Mouse (Mus musculus) liver, embryonic 13.5 days (tissue): ENCODE measurements around the gene Lhx5. TPM values are rescaled to one million over a fixed set of nuclear protein-coding genes. Genes with fewer than 3 reads are reported as not detected.
A peak's percentile ranks its signal among the peaks of the same experiment; 100 is the strongest.

Experiments used
- ATAC-seq: fragments of 200-750 bp; cut with Nextera tagmentation; 2 replicates; pipeline ENCODE4 v1.8.0; 2017; ENCODE audit warnings: low read depth, mild to moderate bottlenecking, moderate number of reproducible peaks, moderate library complexity
- DNase-seq: peaks from one replicate; pipeline ENCODE4 v3.0.0; 2022
- H3K27ac ChIP-seq: fragments of 300-500 bp; sonication (generic); 2 replicates; pipeline ENCODE4 v1.5.1; 2015; ENCODE audit warnings: moderate library complexity, mild to moderate bottlenecking, inconsistent platforms
- H3K27me3 ChIP-seq: fragments of 300-500 bp; sonication (generic); 2 replicates; pipeline ENCODE4 v1.6.1; 2015; ENCODE audit warnings: mild to moderate bottlenecking, inconsistent platforms
- H3K36me3 ChIP-seq: fragments of 300-500 bp; sonication (generic); 2 replicates; pipeline ENCODE4 v1.6.1; 2015; ENCODE audit warnings: mild to moderate bottlenecking, inconsistent platforms
- H3K4me1 ChIP-seq: fragments of 300-500 bp; sonication (generic); replicated peaks from 2 replicates; pipeline ENCODE4 v1.6.1; 2015; ENCODE audit warnings: inconsistent platforms
- H3K4me2 ChIP-seq: fragments of 300-500 bp; sonication (generic); 2 replicates; pipeline ENCODE4 v1.6.1; 2015; ENCODE audit warnings: inconsistent platforms, mild to moderate bottlenecking, moderate library complexity
- H3K4me3 ChIP-seq: fragments of 300-500 bp; sonication (generic); replicated peaks from 2 replicates; pipeline ENCODE4 v1.5.1; 2015; ENCODE audit warnings: mild to moderate bottlenecking, inconsistent platforms
- H3K9ac ChIP-seq: fragments of 300-500 bp; sonication (generic); 2 replicates; pipeline ENCODE4 v1.6.1; 2015; ENCODE audit warnings: mild to moderate bottlenecking, inconsistent platforms
- H3K9me3 ChIP-seq: fragments of 300-500 bp; sonication (generic); replicated peaks from 2 replicates; pipeline ENCODE4 v1.6.1; 2016; ENCODE audit warnings: inconsistent platforms
- WGBS: fragments of 180-500 bp; shearing (Covaris S2); methylation state at CpG from one replicate; pipeline ENCODE4 v1.1.7; 2015; ENCODE audit not compliant: insufficient replicate concordance; 5-methylcytosine and 5-hydroxymethylcytosine counted together
- polyA plus RNA-seq: library from polyadenylated mRNA; unstranded; fragments of >200 nt; fragmentation: Nextera tagmentation; extraction: Ambion mirVana; gene quantifications from 2 replicates; pipeline ENCODE4 v1.2.1, GENCODE M21; 2015

Lhx5 gene
- polyA plus RNA-seq, 1 experiment from 2014 or later, result not detected

- Histone ChIP-seq H3K27me3 (peaks cover 88% of the 10 kb centered on the region), H3K36me3 (no peaks in the 10 kb centered on the region), H3K4me3 (0 out of 2 replicates have a peak overlapping the region, but pooled peaks have one; percentile 16), H3K27ac (no peak overlapping the region), H3K4me2 (peak overlapping the region; percentile 38; the same call in 1 of the 2 replicates), H3K9me3 (no peaks in the 10 kb centered on the region), H3K4me1 (peaks cover 6% of the 10 kb centered on the region), H3K9ac (no peak overlapping the region)
- DNase-seq, result peak; percentile 58
- WGBS, result 4% methylated on average over 14 of the region's 14 CpGs
- ATAC-seq, result no peak
Observed at GRCm38 (mm10) chr5:120440733-120441132, 9.2 kb downstream of the Lhx5 start.

GRCm38 (mm10) chr5:120447305-120447704 is 15.8 kb downstream of the Lhx5 start:
- ATAC-seq (no peak), DNase-seq (no peak)
- H3K9ac ChIP-seq, result no peak overlapping the region
- peaks cover 54% of the 10 kb centered on the region for H3K27me3 ChIP-seq
- no peaks in the 10 kb centered on the region for H3K36me3 ChIP-seq
- H3K27ac ChIP-seq, result no peak overlapping the region
- H3K9me3 ChIP-seq, result no peaks in the 10 kb centered on the region
- H3K4me3 ChIP-seq, result no peak overlapping the region
- H3K4me1 ChIP-seq, result no peaks in the 10 kb centered on the region
- WGBS, result 31% methylated on average over 13 of the region's 13 CpGs
- H3K4me2 ChIP-seq, result no peak overlapping the region

- Histone ChIP-seq H3K27ac (no peak overlapping the region), H3K4me2 (no peak overlapping the region), H3K36me3 (no peaks in the 10 kb centered on the region), H3K4me1 (0 out of 2 replicates have a peak, but pooled peaks cover 10% of the 10 kb centered on the region), H3K9me3 (no peaks in the 10 kb centered on the region), H3K4me3 (no peak overlapping the region), H3K9ac (no peak overlapping the region), H3K27me3 (peaks cover 48% of the 10 kb centered on the region)
- DNase-seq, result no peak
- 53% methylated on average over 14 of the region's 14 CpGs for WGBS
- ATAC-seq, result no peak
Observed at GRCm38 (mm10) chr5:120454756-120455337, 23.3 kb downstream of the Lhx5 start.

GRCm38 (mm10) chr5:120456253-120456652 is 24.8 kb downstream of the Lhx5 start:
- Histone ChIP-seq H3K27me3 (peaks cover 56% of the 10 kb centered on the region), H3K27ac (no peak overlapping the region), H3K9me3 (no peaks in the 10 kb centered on the region), H3K4me1 (0 out of 2 replicates have a peak, but pooled peaks cover 10% of the 10 kb centered on the region), H3K9ac (no peak overlapping the region), H3K4me3 (no peak overlapping the region), H3K36me3 (no peaks in the 10 kb centered on the region), H3K4me2 (no peak overlapping the region)
- DNase-seq (no peak), ATAC-seq (no peak)
- 0% methylated on average over 1 of the region's 1 CpGs for WGBS

GRCm38 (mm10) chr5:120456841-120457554 is 25.5 kb downstream of the Lhx5 start:
- ATAC-seq, result no peak
- 35% methylated on average over 7 of the region's 7 CpGs for WGBS
- Histone ChIP-seq H3K9me3 (no peaks in the 10 kb centered on the region), H3K4me1 (0 out of 2 replicates have a peak, but pooled peaks cover 10% of the 10 kb centered on the region), H3K36me3 (no peaks in the 10 kb centered on the region), H3K27ac (no peak overlapping the region), H3K27me3 (peaks cover 56% of the 10 kb centered on the region), H3K4me2 (no peak overlapping the region), H3K9ac (no peak overlapping the region), H3K4me3 (no peak overlapping the region)
- DNase-seq, result no peak

- 0 out of 2 replicates have a peak, but pooled peaks have one; percentile 18 for ATAC-seq
- peak; percentile 31 for DNase-seq
- H3K36me3 ChIP-seq, result no peaks in the 10 kb centered on the region
- no peaks in the 10 kb centered on the region for H3K9me3 ChIP-seq
- H3K4me1 ChIP-seq, result 0 out of 2 replicates have a peak, but pooled peaks cover 10% of the 10 kb centered on the region
- H3K27ac ChIP-seq, result no peak overlapping the region
- 7% methylated on average over 9 of the region's 9 CpGs for WGBS
- H3K4me3 ChIP-seq, result no peak overlapping the region
- H3K4me2 ChIP-seq, result no peak overlapping the region
- peaks cover 55% of the 10 kb centered on the region for H3K27me3 ChIP-seq
- no peak overlapping the region for H3K9ac ChIP-seq
Observed at GRCm38 (mm10) chr5:120457628-120458027, 26.1 kb downstream of the Lhx5 start.

GRCm38 (mm10) chr5:120459133-120459532 is 27.6 kb downstream of the Lhx5 start:
- no peak overlapping the region for H3K9ac ChIP-seq
- DNase-seq (peak; percentile 21), ATAC-seq (no peak)
- H3K9me3 ChIP-seq, result no peaks in the 10 kb centered on the region
- no peak overlapping the region for H3K4me2 ChIP-seq
- no peak overlapping the region for H3K4me3 ChIP-seq
- no peaks in the 10 kb centered on the region for H3K36me3 ChIP-seq
- peaks cover 65% of the 10 kb centered on the region for H3K27me3 ChIP-seq
- H3K27ac ChIP-seq, result no peak overlapping the region
- 0 out of 2 replicates have a peak, but pooled peaks cover 10% of the 10 kb centered on the region for H3K4me1 ChIP-seq
- 50% methylated on average over 10 of the region's 10 CpGs for WGBS

GRCm38 (mm10) chr5:120461902-120462301 is 30.4 kb downstream of the Lhx5 start:
- Histone ChIP-seq H3K9ac (no peak overlapping the region), H3K9me3 (no peaks in the 10 kb centered on the region), H3K27ac (no peak overlapping the region), H3K4me3 (no peak overlapping the region), H3K36me3 (no peaks in the 10 kb centered on the region), H3K4me2 (no peak overlapping the region), H3K27me3 (peaks cover 42% of the 10 kb centered on the region), H3K4me1 (no peaks in the 10 kb centered on the region)
- 69% methylated on average over 15 of the region's 15 CpGs for WGBS
- no peak for ATAC-seq
- DNase-seq, result no peak

- WGBS, result 60% methylated on average over 4 of the region's 4 CpGs
- Histone ChIP-seq H3K27ac (no peak overlapping the region), H3K27me3 (peaks cover 32% of the 10 kb centered on the region), H3K4me3 (no peak overlapping the region), H3K9me3 (no peaks in the 10 kb centered on the region), H3K4me2 (no peak overlapping the region), H3K36me3 (no peaks in the 10 kb centered on the region), H3K9ac (no peak overlapping the region), H3K4me1 (no peaks in the 10 kb centered on the region)
- DNase-seq (no peak), ATAC-seq (no peak)
Observed at GRCm38 (mm10) chr5:120464321-120464720, 32.8 kb downstream of the Lhx5 start.

- ATAC-seq (no peak), DNase-seq (peak; percentile 15)
- 31% methylated on average over 5 of the region's 5 CpGs for WGBS
- H3K4me2 ChIP-seq, result no peak overlapping the region
- H3K36me3 ChIP-seq, result no peaks in the 10 kb centered on the region
- no peak overlapping the region for H3K9ac ChIP-seq
- peaks cover 30% of the 10 kb centered on the region for H3K27me3 ChIP-seq
- H3K27ac ChIP-seq, result no peak overlapping the region
- no peaks in the 10 kb centered on the region for H3K4me1 ChIP-seq
- no peak overlapping the region for H3K4me3 ChIP-seq
- H3K9me3 ChIP-seq, result no peaks in the 10 kb centered on the region
Observed at GRCm38 (mm10) chr5:120465062-120465461, 33.6 kb downstream of the Lhx5 start.

- ATAC-seq (no peak), DNase-seq (no peak)
- H3K27me3 ChIP-seq, result peaks cover 23% of the 10 kb centered on the region
- 56% methylated on average over 6 of the region's 6 CpGs for WGBS
- H3K4me3 ChIP-seq, result no peak overlapping the region
- no peak overlapping the region for H3K9ac ChIP-seq
- H3K9me3 ChIP-seq, result no peaks in the 10 kb centered on the region
- no peak overlapping the region for H3K4me2 ChIP-seq
- no peaks in the 10 kb centered on the region for H3K36me3 ChIP-seq
- no peak overlapping the region for H3K27ac ChIP-seq
- H3K4me1 ChIP-seq, result no peaks in the 10 kb centered on the region
Observed at GRCm38 (mm10) chr5:120465860-120466259, 34.4 kb downstream of the Lhx5 start.
